Mouse (Mus musculus) liver (tissue): ENCODE data around the gene Cpne9.
A peak's percentile ranks its signal among the peaks of the same experiment; 100 is the strongest.
"Not testable (repeated sequence)": the region's sequence is repeated elsewhere in the genome, so short reads cannot be mapped to it uniquely, and the experiment has no call there.

Source experiments
- DNase-seq: peaks from one replicate; pipeline ENCODE4 v3.0.0-alpha.2; 2020; ENCODE audit warnings: mixed read lengths

The Cpne9 gene

DNA sequence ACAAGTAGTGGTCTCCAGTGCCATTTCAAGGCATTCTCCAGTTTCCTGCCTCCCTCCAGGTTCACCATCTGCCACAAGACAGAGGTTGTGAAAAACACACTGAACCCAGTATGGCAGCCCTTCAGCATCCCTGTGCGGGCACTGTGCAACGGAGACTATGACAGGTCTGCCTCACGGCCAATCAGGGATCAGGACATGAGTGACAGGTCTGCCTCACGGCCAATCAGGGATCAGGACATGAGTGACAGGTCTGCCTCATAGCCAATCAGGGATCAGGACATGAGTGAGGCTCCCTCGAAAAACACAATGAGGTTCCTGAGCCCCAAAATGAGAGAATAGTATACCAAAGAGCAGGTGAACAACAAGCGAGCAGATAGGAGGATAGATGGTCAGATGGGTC lies 8.2 kb downstream of the Cpne9 start:
- no peak for DNase-seq

DNA sequence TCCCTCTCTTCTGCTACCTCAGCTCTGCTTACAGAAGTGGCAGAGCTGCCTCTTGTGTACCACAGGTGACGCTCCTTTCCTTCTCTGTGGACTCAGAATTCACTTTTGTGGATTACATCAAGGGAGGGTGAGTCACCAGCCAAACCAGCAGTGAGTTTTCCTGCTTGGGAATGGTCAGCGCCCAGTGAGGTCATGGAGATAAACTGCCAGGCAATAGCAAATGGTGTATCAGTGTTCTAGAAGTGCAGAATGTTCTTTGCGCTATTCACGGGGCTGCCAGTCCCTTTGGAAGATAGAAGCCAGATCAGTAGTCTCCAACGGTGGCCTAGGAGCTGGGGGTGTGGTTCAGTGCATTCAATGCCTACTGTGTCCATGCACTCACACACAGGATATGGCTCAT lies 10.8 kb downstream of the Cpne9 start:
- DNase-seq = no peak

DNA sequence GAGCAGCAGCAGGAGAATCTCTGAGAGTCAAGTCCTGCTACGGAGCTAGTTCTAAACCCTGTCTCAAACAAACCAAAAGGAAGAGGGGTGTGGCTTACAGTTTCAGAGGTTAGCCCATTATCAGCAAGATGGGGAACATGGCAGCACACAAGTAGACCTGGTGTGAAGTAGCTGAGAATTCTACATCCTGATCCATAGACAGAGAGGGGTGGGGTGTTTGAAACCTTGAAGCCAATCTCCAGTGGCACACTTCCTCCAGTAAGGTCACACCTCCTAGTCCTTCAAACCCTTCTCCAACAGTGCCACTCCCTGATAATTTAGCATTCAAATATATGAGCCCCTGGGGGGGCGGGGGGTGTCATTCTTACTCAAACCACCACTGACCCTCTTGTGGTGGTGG lies 13.9 kb downstream of the Cpne9 start:
- DNase-seq = no peak

DNA sequence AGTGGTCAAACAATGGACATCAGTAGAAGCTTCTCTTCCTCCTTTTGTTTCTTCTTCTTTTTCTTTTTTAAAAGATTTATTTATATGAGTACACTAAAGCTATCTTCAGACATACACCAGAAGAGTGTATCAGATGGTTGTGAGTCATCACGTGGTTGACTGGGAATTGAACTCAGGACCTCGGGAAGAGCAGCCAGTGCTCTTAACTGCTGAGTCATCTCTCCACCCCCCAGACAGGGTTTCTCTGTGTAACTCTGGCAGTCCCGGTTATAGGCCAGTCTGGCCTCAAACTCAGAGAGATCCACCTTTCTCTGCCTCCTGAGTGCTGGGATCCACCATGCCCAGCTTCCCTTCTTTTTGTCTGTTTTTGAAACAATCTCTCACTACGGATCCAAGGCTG lies 14.5 kb downstream of the Cpne9 start:
- no peak for DNase-seq

DNA sequence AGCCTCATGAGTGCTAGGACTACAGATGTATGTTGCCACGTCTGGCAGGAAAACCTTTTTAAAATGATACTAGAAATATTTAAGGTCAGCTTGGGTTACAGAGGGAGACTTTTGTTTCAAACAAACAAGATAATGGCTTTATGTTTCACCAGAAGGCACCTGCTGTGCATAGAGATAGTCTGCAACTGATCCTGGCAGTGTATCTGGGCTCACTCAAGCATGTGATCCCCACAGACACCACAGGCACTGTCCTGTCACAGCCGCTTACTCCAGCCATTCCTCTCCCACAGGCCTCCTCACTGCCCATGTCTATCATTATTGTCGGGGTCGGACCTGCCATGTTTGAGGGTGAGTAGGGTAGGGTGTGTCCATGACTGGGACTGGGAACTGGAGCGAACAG lies 19.2 kb downstream of the Cpne9 start:
- no peak for DNase-seq

DNA sequence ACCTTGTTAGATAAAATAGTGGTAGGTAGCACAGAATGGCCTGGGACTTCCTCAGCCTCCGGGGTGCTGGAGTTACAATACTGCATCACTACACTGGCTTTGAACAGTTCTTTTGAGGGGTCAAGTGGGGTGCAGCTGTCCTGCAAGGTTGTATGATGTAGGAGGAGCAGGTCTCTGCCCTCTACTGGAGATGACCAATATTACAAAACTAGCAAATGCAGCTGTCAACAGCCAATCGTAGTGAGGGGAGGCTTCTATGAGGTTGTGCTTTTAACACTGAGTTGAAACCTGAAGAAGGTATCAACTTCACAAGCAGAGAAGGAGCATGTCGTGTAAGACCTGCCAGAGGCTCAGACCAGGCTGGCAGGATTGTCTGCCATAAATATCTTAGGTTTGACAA lies 20.2 kb downstream of the Cpne9 start:
- DNase-seq = no peak

DNA sequence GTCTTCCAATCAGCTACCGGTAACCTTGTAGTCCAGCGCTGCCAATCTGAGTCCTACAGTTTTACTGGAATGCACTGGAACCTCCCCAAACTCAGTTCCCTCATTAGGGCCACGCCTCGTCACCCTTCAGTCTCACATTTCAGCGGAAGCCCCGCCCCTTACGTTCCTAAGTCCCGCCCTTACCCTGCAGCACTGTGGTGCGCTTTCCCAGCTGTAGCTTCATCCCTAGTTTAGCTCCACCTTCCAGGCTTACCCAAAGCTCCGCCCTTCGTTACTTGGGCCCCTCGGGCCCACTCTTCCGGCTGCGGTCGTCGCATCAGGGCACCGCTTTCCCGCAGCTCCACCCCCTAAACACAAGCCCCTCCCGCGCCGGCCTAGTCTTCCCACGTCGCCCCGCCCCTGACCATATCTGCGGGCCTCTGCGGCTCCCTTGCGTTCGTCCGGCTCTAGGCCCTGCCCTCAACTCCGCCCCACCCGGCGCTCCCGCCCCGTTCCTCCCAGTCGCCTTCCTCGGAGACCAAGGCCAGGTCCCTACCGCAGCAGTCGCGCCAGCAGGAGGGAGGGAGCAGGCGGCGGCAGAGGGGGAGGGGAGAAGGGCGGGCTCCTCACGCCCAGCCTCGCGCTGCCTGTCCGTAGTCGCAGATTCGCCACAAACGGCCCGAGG lies 24.3 kb downstream of the Cpne9 start:
- DNase-seq = peak; percentile 100

DNA sequence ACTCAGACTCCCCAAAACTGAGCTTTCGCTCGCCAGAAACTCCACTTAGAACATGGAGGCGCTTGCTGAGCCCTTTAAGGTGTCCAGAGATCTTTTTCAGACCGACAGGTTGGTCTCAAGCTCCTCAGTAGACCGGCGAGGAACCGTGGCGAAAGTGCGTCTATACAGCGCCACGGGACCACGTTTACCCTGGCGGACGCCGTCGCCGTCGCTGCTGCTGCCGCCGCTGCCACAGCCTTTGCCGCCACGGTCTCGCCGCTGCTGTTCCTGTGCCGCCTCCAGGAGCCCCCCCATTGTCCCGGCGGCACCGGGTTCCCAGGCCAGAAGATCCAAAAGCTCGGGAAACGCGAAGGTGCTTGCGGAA lies 24.9 kb downstream of the Cpne9 start, which contains the start of gene Brpf1:
TSS of gene Brpf1 (plus strand) at position 152 of the 364 bp plus-strand sequence.
- DNase-seq = no peak

DNA sequence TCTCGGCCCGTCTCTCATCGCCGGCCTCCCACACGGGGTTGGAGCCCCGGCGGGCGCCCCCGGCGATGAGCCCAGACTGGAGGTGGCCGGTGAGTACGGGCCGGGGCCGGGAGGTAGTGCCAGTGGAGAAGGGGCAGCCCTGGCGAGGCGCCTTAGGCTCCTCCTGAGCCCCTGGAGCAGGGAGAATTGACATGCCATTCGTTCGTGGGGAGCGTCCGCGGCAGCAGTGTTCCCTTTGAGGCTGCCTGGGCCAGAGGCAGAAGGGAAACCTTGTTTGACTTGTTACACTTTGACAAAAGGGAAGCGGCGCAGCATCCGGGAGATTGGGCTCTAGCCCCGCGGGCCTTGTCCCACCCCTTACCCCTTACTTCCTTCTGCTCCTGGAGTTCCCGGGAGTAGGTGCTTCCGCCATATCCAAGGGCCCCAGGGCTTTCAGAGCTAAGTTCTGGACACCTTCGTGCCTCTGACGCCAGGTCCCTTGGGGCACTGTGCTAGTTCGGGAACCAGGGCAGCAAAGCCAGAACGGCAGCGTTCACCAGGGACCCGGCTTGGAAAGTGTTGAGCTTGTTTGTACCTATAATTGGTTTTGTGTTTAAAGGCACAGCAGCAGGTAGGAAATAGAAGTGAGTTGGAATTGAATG lies 25.5 kb downstream of the Cpne9 start:
- peak; percentile 54 for DNase-seq

DNA sequence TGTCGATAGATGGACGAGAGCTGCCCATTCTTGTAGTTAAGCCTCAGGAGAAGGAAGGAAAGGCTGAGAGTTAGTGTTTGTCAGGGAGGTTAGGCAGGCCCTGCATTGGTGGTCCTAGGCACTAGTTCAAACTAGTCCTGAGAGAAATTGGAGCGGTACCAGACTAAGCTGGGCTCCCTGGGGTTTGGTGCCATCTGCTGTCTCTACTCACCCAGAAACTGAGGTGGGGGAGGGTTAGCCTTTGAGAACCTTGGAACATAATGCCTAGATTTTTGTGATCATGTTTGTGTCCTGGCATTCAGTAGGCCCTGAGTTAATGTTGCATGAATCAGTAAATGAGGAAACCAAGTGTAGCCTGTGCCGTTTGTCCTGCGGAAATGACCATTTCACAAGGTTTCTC lies 26.0 kb downstream of the Cpne9 start:
- DNase-seq = no peak

DNA sequence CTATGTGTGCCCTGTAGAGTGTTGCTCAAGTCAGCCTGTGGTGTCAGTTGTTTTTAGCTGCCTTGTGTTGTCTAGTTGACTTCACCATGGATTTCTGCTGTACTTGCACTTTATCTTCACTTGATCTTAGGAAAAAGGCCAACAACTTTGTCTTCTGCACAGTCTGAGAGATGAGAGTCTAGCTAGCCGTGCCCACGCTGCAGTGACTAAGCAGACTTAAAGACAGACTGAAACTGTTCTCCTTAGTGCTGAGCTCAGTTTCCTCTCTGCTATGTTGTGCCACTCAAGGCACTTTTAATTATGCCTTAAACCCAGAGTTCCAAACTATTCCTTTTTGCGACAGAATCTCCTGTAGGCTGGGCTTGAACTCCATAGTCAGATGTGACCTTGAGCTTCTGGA lies 33.9 kb downstream of the Cpne9 start:
- no peak for DNase-seq

DNA sequence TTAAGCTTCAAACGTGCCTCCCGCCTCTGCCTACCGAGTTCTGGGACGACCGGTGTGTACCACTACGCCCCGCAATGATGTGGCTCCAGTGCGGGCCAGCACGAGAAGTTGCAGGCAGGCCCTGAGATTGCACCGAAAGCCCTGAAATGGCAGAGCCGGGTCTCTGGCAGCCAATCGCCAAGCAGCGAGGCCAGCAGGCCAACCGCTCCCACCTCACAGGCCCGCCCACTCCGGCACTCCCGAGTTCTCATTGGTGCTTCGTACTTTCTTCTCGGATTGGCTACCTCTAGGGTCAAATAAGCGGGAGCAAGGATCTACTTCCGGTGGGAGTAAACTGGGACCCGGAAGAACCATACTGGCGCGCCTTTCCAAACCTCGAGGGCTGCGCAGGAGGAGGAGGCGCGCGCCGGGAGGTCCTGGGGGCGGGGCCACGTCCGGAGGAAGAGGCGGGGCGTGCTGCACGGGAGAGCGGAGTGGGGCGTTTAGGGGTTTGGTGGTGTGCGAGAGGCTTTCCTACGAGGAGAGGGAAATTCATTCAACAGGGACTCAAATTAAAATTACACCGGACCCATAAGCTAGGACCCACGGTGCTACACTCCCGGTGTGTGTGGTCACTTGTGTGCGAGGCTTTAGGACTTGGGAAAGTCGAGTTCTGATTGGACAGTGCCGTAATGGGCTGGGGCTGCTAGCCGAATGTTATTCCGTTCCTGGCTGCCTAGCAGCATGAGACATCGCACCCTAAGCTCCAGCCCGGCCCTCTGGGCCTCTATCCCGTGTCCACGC lies 44.6 kb downstream of the Cpne9 start, which contains the start of gene Ogg1:
TSS of gene Ogg1 (plus strand) at position 440 of the 783 bp plus-strand sequence.
- peak; percentile 98 for DNase-seq

DNA sequence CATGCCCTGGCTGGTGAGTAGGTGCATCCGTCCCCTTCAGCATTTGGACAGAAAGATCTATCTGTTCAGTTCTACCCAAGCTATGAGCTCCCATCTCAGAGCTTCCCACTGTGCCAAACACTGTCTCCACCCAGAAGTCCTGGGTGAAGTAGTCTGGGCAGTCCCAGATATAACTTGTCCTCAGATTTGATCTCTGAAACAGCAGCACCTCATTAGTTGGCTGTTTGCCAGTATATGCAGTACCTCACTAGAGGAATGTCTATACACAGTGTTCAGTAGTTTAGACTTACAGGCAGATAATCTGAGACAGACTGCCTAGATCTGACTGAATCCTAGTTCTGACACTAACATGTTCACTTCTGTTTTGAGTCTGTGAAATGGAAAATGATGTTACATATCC lies 47.3 kb downstream of the Cpne9 start:
- DNase-seq = no peak

DNA sequence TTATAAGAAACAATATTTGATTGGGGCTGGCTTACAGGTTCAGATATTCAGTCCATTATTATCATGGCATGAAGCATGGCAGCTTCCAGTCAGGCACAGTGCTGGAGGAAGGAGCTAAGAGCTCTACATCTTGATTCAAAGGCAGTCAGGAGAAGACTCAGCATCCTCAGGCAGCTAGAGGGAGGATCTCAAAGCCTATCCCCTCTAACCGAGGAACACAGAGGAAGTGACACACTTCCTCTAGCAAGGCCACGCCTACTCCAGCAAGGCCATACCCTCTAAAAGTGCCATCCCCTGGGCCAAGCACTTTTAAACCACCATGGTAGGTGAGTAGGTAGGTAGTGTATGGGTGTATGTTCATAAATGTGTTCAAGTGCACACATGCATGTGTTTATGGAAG lies 48.4 kb downstream of the Cpne9 start:
- DNase-seq = no peak

DNA sequence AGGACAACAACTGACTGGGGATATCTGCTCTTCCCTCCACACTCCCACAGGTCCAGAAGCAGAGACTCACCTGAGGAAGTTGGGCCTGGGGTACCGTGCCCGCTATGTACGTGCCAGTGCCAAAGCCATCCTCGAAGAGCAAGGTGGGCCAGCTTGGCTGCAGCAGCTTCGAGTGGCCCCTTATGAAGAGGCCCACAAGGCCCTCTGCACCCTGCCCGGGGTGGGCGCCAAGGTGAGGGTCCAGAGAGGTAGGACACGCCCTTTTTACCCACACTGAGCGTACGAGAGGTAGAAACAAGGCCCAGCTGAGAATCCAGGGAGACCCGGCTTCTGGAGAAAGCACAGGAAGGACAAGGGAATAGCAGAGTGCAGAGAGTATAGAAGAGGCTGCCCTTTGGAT lies 49.6 kb downstream of the Cpne9 start:
- DNase-seq = no peak

DNA sequence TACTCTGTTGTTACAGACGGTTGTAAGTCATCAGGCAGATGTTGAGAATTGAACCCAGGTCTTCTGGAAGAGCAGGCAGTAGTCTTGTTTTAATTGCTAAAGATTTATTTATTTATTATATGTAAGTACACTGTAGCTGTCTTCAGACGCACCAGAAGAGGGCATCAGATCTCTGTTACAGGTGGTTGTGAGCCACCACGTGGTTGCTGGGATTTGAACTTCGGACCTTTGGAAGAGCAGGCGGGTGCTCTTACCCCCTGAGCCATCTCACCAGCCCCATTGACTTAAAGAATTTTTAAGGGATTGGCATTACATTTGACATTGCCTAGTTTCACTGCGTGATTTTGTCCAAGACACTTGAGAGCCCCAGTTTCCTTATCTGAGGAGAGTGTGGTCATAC lies 50.6 kb downstream of the Cpne9 start:
- not testable (repeated sequence) for DNase-seq

DNA sequence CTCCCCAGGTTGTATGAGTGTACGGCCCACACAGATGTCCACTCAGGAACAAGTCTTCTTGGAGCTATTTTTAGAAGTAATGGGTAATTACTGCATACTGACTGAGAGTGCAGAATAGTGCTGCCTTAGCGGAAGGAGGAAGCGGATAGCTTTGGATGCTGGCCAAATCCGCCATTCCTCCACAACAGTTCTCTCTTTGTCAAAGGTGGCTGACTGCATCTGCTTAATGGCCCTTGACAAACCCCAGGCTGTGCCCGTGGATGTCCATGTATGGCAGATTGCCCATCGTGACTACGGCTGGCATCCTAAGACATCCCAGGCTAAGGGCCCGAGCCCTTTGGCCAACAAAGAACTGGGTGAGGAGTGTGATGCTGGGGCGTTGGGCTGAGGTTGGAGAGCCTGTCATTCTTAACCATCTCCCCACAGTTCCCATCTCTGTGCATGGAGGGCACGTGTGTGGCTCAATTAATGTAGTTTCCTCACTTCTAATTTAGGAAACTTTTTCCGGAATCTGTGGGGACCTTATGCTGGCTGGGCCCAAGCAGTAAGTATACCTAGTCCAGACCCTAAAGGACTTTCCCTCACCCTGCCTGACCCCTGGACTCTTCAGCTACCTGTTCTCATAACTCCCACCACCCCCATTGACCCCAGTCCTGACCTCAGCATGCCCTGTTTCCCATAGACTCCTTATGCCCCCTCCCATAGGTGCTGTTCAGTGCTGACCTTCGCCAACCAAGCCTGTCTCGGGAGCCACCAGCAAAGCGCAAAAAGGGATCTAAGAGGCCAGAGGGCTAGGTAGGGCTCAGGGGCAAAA lies 51.2 kb downstream of the Cpne9 start:
- DNase-seq = no peak

DNA sequence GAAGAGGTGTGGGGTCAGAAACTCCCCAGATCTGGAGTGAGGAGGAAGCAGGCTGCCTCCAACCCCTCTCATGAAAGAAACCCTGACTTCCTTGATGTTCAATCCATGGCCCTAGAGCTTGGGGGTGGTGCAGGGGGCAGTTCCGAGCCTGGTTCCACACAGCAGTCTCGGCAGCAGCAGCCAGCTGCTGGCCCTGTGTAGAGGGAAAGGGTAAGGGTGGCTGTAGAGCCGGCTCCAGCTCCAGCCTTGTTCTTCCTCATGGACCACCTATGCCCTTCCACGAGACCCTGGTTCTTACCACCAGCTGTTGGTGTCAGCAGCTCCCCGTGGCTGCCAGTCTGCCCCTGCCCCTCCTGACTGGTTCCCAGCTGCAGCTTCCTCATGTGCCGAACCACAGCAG lies 52.1 kb downstream of the Cpne9 start:
- no peak for DNase-seq

DNA sequence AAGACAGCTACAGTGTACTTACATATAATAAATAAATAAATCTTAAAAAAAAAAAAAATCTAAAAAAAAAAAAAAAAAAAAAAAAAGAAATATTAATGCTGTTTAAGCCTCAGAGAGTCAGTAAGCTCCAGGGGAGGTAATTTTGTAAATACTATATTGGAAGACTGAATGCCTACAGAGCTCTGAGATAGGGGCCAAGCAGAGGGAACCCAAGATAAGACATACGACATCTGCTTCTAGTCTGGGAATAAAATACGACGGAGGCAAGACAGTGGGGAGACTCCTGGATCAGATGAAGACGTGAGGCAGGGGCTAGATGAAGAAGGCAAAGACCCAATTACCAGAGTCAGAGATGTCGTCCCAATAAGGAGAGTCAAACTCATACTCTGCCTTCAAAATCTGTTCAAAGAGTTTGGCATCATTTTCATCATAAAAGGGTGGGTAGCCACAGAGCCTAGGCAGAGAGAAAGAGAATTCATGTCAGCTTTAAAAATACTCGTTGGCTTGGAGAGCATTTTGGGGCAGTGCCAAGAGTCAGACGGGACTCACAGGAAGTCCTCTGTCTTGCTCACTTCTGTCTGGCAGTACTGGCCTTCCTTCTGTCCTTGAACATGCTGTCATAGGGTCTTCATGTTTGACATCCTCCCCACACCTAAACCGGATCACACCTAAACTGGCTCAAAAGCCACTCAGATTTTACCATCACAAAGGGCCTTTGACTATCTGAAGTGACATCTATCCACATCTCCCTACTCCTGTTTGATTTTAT lies 54.9 kb downstream of the Cpne9 start:
- DNase-seq = no peak

DNA sequence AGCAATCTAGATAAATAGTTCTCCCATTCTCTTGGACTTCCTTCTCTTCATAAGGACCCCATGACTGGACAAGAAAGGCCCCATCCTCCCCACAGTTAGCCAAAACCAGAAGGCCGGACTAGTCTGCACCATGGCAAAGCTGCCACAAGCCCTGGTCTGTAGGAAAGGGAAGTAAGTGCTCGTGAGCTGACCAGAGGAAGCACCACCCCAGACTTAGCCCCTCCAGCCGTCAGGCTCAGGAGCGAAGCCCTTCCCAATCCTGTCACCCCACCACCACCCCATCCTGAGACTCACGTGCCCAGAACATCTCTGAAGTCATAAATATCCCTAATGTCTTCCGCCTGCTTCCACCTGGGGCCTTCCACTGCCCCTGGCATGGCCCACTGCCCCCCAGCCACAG lies 59.5 kb downstream of the Cpne9 start:
- no peak for DNase-seq

DNA sequence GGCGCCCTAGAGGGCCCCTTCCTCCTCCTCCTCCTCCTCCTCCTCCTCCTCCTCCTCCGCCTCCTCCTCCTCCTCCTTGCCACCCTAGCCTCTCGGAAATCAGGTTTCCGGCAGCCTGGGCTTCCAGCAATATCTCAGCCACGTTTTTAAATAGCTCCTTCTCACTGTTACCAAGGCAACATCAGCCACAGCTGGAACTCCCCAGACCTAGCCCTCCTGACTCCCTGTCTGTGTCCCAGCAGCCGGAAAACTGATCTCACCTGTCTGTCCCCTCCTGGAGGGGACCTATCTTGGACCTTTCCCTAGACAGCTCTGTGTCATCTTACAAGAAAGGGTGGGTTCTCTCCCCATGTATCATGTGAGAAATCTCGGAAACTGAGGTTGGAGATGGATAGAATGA lies 60.2 kb downstream of the Cpne9 start:
- no peak for DNase-seq
